Mouse (Mus musculus): ENCODE data around the gene Plcb4. TPM values are rescaled to one million over a fixed set of nuclear protein-coding genes. Genes with fewer than 3 reads are reported as not detected.

Gene Plcb4
- polyA plus RNA-seq, 1 experiment from 2014 or later, result 28.5 TPM

DNA sequence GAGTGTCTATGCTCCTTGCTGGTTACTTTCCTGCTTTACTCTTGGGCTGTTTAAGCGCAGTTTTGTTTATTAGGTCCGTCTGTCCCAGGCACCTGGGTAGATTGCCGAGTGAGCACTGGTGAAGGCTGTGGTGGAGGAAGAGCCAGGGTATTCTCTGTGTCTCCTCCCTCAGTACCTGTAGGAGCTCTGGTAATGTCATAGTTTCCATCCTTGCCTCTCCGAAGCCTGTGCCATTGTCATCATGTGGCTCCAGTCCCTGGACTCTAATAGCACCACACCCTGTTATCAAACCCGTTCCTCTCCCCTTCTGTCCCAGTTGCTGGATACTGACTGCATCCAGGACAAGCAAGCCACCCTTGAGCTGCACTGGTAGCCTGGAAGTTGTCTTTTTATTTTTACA, 89.6 kb downstream of the Plcb4 start:
- H3K27me3 ChIP-seq, result no peaks in the 10 kb centered on the region
- no peak for ATAC-seq (ENCODE audit: low FRiP score, low read depth)
- H3K4me2 ChIP-seq (replicated peaks), result no peak overlapping the region
- H3K4me3 ChIP-seq, result no peak overlapping the region
- H3K27ac ChIP-seq (replicated peaks), result no peak overlapping the region
- WGBS, result 90% methylated on average over 5 of the region's 5 CpGs
- H3K36me3 ChIP-seq, result no peaks in the 10 kb centered on the region
- H3K9ac ChIP-seq (replicated peaks), result no peak overlapping the region
- H3K9me3 ChIP-seq, result no peaks in the 10 kb centered on the region
- H3K4me1 ChIP-seq, result peaks cover 15% of the 10 kb centered on the region

DNA sequence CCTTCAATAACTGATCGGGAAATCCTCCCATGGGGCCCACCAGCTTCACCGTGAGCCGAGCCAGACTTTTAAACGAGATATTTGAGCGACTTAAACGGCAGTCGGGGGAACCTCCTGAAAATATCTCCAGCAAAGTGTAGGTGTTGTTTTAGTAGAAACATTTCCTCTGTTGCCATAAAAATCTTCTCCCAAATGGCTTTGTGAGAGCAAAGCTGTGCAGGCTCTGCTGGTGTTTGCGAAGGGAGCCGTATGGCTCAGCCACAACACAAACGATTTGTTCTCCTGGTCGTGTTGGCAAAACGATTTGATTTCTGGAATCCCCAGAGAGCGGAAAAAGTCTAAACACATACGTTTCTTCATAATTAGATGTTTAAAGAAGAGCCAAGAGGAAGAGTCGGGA, 90.8 kb downstream of the Plcb4 start:
- H3K27me3 ChIP-seq, result no peaks in the 10 kb centered on the region
- no peak overlapping the region for H3K4me3 ChIP-seq
- H3K9ac ChIP-seq (replicated peaks), result no peak overlapping the region
- WGBS, result 78% methylated on average over 15 of the region's 15 CpGs
- peaks cover 14% of the 10 kb centered on the region for H3K4me1 ChIP-seq
- no peak for ATAC-seq (ENCODE audit: low FRiP score, low read depth)
- H3K27ac ChIP-seq (replicated peaks), result no peak overlapping the region
- H3K9me3 ChIP-seq, result no peaks in the 10 kb centered on the region
- H3K36me3 ChIP-seq, result no peaks in the 10 kb centered on the region
- H3K4me2 ChIP-seq (replicated peaks), result no peak overlapping the region

DNA sequence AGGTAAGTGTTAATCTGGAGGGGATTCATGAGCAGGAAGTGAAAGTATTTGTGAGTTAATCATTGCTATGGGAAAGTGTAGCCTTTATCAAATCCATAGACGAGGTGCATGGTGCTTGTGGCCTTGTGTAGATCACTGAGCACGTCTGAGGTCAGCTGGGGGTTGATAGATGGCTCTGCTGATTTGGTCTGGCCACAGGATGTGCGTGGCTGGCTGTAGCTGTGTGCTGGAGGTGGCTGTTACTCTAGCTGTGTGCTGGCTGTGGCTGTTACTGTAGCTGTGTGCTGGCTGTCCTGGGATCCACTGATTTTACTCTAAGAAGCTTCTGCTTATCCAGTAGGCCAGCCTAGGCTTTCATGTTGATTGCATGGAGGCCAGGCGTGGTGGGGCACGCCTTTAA, 91.9 kb downstream of the Plcb4 start:
- H3K27ac ChIP-seq (replicated peaks), result no peak overlapping the region
- H3K4me1 ChIP-seq, result peaks cover 7% of the 10 kb centered on the region; the same call in 1 of the 2 replicates
- no peak overlapping the region for H3K4me2 ChIP-seq (replicated peaks)
- no peak overlapping the region for H3K9ac ChIP-seq (replicated peaks)
- H3K9me3 ChIP-seq, result no peaks in the 10 kb centered on the region
- H3K27me3 ChIP-seq, result no peaks in the 10 kb centered on the region
- no peaks in the 10 kb centered on the region for H3K36me3 ChIP-seq
- no peak overlapping the region for H3K4me3 ChIP-seq
- ATAC-seq (ENCODE audit: low FRiP score, low read depth), result no peak
- 91% methylated on average over 5 of the region's 5 CpGs for WGBS

DNA sequence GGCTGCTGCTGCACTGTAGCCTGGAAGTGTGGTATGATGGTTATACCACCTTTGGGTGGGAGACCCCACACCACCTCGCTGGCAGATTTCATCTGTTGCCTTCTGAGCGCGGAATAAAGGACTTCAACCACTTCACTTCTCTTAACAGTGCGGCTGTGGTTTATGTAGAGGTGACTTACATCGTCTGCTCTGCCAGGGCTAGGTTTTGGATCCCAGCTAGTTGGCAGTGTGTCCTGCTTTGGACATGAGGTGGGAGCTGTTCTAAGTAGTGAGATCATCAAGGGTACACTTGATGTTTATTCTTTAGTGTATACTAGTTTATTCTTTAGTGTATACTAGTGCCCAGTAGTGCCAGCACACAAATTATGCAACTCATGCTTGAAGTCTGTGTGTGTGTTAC, 97.0 kb downstream of the Plcb4 start:
- Histone ChIP-seq H3K4me1 (peaks cover 10% of the 10 kb centered on the region; the same call in 1 of the 2 replicates), H3K36me3 (no peaks in the 10 kb centered on the region), H3K9me3 (no peaks in the 10 kb centered on the region), H3K4me2 (replicated peaks) (no peak overlapping the region), H3K9ac (replicated peaks) (no peak overlapping the region), H3K27me3 (no peaks in the 10 kb centered on the region), H3K4me3 (no peak overlapping the region), H3K27ac (replicated peaks) (no peak overlapping the region)
- no peak for ATAC-seq (ENCODE audit: low FRiP score, low read depth)
- WGBS, result 95% methylated on average over 5 of the region's 5 CpGs

DNA sequence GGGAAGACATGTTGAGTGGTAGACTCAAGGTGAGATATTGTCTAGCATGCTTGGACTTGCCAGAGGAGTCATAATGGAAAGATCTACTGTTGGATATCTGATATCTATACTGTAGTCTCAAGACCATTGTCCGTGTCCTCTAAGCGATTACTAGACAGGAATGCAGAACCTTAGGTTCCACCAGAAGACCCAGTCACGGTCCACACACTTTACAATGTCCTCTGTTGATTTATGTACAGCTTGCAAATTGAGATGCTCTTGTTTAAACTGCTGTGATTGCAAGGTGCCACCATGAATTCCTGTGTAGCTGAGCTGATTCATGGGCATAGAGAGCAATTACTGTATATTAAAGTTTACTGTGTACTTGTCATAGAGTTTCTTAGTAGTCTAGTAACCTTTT, 98.7 kb downstream of the Plcb4 start:
- Histone ChIP-seq H3K4me3 (no peak overlapping the region), H3K9me3 (no peaks in the 10 kb centered on the region), H3K27ac (replicated peaks) (no peak overlapping the region), H3K36me3 (no peaks in the 10 kb centered on the region), H3K27me3 (no peaks in the 10 kb centered on the region), H3K4me2 (replicated peaks) (no peak overlapping the region), H3K9ac (replicated peaks) (no peak overlapping the region), H3K4me1 (peaks cover 6% of the 10 kb centered on the region; the same call in 1 of the 2 replicates)
- no peak for ATAC-seq (ENCODE audit: low FRiP score, low read depth)
- WGBS, result 96% methylated on average over 3 of the region's 3 CpGs

DNA sequence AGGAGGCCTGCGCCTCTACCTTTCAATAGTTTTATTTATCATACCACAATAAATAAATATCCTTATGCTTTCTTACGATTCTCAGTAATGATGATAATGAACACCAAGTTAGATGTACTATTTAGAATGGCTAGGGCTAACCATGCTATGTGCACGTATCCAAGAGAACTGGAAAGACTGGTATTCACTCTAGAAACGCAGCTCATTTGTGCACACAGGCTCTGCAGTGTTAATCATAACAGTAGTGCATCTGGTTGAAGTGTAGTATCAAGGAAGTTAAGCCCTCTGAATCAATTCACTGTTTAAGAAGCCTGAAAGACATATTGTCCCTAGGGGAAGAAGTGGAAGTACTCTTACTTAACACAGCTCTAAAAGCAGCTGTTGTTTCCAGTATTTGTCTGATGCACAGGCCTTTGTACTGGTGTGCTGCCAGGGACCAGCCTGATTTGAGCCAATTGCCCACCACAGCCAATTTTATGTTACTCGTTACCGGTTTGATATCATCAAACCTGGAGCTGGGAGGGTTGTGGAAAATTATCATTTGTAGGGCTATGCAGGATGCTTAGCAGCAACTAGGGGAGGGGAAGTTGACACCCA, 100.8 kb downstream of the Plcb4 start:
- H3K27me3 ChIP-seq, result no peaks in the 10 kb centered on the region
- H3K36me3 ChIP-seq, result no peaks in the 10 kb centered on the region
- no peak overlapping the region for H3K9ac ChIP-seq (replicated peaks)
- H3K4me2 ChIP-seq (replicated peaks), result no peak overlapping the region
- no peak for ATAC-seq (ENCODE audit: low FRiP score, low read depth)
- H3K9me3 ChIP-seq, result no peaks in the 10 kb centered on the region
- 79% methylated on average over 6 of the region's 6 CpGs for WGBS
- no peak overlapping the region for H3K4me3 ChIP-seq
- peaks cover 8% of the 10 kb centered on the region for H3K4me1 ChIP-seq
- H3K27ac ChIP-seq (replicated peaks), result no peak overlapping the region

DNA sequence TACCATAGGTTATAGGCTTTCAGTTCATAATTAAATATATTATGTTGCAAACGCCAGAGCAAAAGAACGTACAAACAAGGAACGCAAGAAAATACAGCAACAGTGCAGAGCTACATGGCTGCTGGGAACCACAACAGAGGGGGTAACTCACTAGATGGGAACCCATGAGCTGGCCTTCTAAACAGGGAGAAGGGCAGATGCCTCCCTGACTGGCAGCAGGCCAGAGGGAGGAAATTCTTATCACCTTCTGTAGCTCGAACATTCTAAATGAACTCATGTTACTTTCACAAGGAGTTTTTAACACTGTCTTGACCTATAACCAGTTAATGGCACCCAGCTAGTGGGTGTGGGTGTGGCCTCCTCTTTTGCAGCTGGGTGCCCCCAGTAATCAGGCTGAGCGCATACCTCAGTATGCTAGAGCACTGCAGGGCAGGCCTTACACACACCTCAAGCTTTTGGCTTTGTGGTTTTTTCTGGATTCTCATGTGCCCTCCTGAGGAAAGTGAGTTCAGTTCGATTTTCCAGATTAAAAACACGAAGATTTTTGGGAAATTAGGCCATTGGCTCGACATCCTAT, 102.5 kb downstream of the Plcb4 start:
- no peak for ATAC-seq (ENCODE audit: low FRiP score, low read depth)
- no peak overlapping the region for H3K4me3 ChIP-seq
- no peak overlapping the region for H3K4me2 ChIP-seq (replicated peaks)
- H3K27me3 ChIP-seq, result no peaks in the 10 kb centered on the region
- H3K9ac ChIP-seq (replicated peaks), result no peak overlapping the region
- no peaks in the 10 kb centered on the region for H3K9me3 ChIP-seq
- H3K36me3 ChIP-seq, result no peaks in the 10 kb centered on the region
- WGBS, result 92% methylated on average over 8 of the region's 8 CpGs
- H3K4me1 ChIP-seq, result peaks cover 12% of the 10 kb centered on the region
- H3K27ac ChIP-seq (replicated peaks), result no peak overlapping the region

DNA sequence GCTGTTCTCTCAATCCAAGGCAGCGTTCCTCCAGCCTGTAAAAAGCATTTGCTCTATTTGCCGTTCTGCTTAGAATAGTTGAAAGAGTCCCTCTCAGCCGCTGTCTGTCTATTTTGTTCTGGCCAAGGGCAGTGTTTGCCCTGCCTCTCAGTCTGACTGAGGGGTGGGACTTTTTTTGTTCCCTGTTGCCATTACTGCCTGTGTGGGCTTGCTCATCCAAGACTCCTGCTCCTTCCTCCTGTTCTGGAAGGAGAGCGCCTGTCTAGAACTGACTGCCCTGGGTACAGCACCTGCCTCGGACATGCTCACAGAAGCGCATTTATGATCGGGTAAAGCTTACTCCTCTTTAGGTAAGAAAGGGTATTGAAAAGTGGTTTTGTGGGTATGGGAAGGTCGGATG, 105.9 kb downstream of the Plcb4 start:
- WGBS, result 30% methylated on average over 8 of the region's 8 CpGs
- Histone ChIP-seq H3K4me2 (replicated peaks) (no peak overlapping the region), H3K9ac (replicated peaks) (no peak overlapping the region), H3K9me3 (no peaks in the 10 kb centered on the region), H3K4me1 (peaks cover 11% of the 10 kb centered on the region), H3K27ac (replicated peaks) (no peak overlapping the region), H3K4me3 (no peak overlapping the region), H3K36me3 (no peaks in the 10 kb centered on the region), H3K27me3 (no peaks in the 10 kb centered on the region)
- peak; percentile 39 for ATAC-seq (ENCODE audit: low FRiP score, low read depth)

DNA sequence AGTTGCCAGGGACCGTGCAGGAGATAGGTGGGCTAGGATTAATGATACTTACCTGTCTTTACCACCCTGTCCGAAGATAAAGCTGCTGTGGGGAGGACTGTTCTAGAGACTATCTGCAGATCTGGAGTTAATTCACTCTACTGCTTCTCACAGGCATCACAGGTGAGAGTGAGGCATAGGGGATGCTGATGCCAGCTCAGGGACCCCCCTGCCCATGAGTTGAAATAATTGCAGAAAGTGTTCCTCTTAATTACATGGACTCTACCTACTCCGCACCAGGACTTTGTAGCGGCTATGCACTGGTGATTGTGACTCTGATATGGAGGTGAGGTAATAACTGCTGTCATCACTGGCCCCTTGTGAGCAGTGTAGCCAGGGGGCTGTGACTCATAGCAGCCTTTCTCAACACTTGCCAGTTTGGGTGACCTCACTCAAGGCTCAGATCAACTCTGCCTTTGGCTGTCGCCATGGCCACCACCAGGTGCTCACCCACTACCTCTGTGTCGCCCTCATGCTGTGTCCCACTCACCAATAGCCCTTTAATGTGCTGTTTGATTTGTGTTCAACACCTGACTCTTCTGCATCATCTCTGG, 107.8 kb downstream of the Plcb4 start:
- WGBS, result 81% methylated on average over 6 of the region's 6 CpGs
- H3K9me3 ChIP-seq, result no peaks in the 10 kb centered on the region
- no peaks in the 10 kb centered on the region for H3K27me3 ChIP-seq
- no peaks in the 10 kb centered on the region for H3K36me3 ChIP-seq
- ATAC-seq (ENCODE audit: low FRiP score, low read depth), result peak; percentile 50; the same call in 1 of the 2 replicates
- H3K9ac ChIP-seq (replicated peaks), result no peak overlapping the region
- no peak overlapping the region for H3K4me3 ChIP-seq
- H3K27ac ChIP-seq (replicated peaks), result no peak overlapping the region
- no peak overlapping the region for H3K4me2 ChIP-seq (replicated peaks)
- H3K4me1 ChIP-seq, result peaks cover 9% of the 10 kb centered on the region

DNA sequence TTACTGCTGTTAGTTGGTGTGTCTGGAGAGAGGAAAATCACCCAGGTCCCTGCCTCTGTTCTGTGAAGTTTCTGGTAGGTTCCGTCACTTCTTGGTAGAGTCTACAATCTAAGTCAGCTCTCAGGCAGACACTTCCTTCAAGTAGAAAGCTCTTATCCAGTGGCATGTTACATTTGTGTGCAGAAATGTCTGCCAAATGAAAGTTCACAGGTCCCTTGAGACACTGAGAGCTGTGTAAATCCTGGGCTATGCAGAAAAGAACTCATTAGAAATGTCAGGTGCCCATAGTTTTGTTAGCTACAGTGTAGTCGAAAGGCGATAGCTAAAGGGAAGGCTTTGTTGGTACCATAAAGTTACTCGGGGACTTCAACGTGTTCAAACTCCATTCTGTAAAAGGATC, 108.7 kb downstream of the Plcb4 start:
- no peak overlapping the region for H3K9ac ChIP-seq (replicated peaks)
- 76% methylated on average over 5 of the region's 5 CpGs for WGBS

DNA sequence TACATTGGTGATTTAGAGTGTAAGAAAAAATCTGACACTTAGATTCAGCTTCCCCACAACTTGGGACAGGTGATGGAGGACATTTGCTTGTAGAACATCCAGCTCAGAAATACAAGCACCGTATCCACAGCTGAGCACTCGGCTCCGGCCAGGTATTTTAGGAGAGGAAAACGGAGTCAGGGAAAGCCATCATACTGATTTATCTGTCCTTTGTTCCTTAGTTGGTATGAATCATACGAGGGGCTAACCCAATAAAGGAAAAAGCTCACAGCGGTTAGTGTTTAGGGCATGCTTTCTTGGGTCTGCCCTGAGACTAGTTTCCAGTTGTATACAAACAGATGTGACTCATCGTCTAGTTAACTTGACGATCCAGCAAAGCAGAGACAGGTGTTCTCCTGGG, 110.9 kb downstream of the Plcb4 start:
- Histone ChIP-seq H3K36me3 (no peaks in the 10 kb centered on the region), H3K27ac (replicated peaks) (no peak overlapping the region), H3K9me3 (no peaks in the 10 kb centered on the region), H3K9ac (replicated peaks) (no peak overlapping the region), H3K4me1 (peaks cover 3% of the 10 kb centered on the region), H3K4me3 (no peak overlapping the region), H3K27me3 (no peaks in the 10 kb centered on the region), H3K4me2 (replicated peaks) (no peak overlapping the region)
- no peak for ATAC-seq (ENCODE audit: low FRiP score, low read depth)
- 92% methylated on average over 8 of the region's 8 CpGs for WGBS

More for the DNA sequence above, 108.7 kb downstream of the Plcb4 start:
- Histone ChIP-seq H3K4me2 (replicated peaks) (no peak overlapping the region), H3K27ac (replicated peaks) (no peak overlapping the region), H3K9me3 (no peaks in the 10 kb centered on the region), H3K4me1 (peaks cover 9% of the 10 kb centered on the region), H3K36me3 (no peaks in the 10 kb centered on the region), H3K4me3 (no peak overlapping the region), H3K27me3 (no peaks in the 10 kb centered on the region)
- ATAC-seq (ENCODE audit: low FRiP score, low read depth), result no peak

DNA sequence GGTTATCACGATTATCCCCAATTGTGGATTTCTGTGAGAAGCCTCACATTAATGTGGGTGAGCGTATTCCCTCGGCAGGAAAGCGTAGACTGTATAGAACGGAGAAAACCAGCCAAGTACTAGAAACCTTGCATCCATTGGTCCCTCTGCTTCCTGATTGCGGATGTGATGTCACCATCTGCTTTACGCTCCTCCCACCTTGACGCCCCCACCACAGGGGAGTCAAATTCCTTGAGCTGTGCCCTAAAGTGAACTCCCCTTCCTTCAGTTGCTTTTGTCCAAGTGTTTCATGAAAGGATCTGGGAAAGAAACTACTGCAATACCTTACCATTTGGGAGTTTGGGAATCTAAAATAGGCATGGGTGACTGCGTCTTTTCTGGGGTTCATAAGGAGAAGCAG, 111.4 kb downstream of the Plcb4 start:
- no peak overlapping the region for H3K27ac ChIP-seq (replicated peaks)

More for the DNA sequence above, 111.4 kb downstream of the Plcb4 start:
- H3K4me2 ChIP-seq (replicated peaks), result no peak overlapping the region
- no peak overlapping the region for H3K4me3 ChIP-seq
- H3K36me3 ChIP-seq, result no peaks in the 10 kb centered on the region
- no peak overlapping the region for H3K9ac ChIP-seq (replicated peaks)
- no peaks in the 10 kb centered on the region for H3K27me3 ChIP-seq
- no peaks in the 10 kb centered on the region for H3K4me1 ChIP-seq
- 92% methylated on average over 9 of the region's 9 CpGs for WGBS
- H3K9me3 ChIP-seq, result no peaks in the 10 kb centered on the region
- no peak for ATAC-seq (ENCODE audit: low FRiP score, low read depth)
